In genomic region chr7:25087256-25087912, GRCm38 (mm10) we compare ENCODE assay signal across 12 mouse cellular contexts. TPM values are rescaled to one million over a fixed set of nuclear protein-coding genes. Genes with fewer than 3 reads are reported as not detected.
DNase-seq lines count a peak whose midpoint lies in the region; ATAC-seq lines count a peak whose summit lies in the region.
"Had no signal": no experiment of that assay in that cellular context is flagged by ENCODE, and none has a peak within 500 bp of the region (broad histone marks: within the 10 kb centered on the region; RNA-seq: fewer than 3 reads in every experiment).

No protein-coding gene starts in this region.

- peaks cover 49% of the 10 kb centered on the region for H3K36me3 ChIP-seq in forebrain, embryonic 13.5 days (ENCODE audit: poor library complexity, severe bottlenecking)

- no peak overlapping the region for H3K4me3 ChIP-seq in forebrain, embryonic 13.5 days

- no peak overlapping the region for H3K4me2 ChIP-seq in forebrain, embryonic 13.5 days

- no peak overlapping the region for H3K27ac ChIP-seq in forebrain, embryonic 13.5 days

- DNase-seq in embryo, embryonic 10 days (ENCODE audit: low spot score): peak; percentile 37
- DNase-seq in embryo, embryonic 11 days: no peak
- peak; percentile 62 for DNase-seq in ovary, adult 18-20 months (ENCODE audit: low spot score)
- DNase-seq in ovary, postnatal 14 days (ENCODE audit: low spot score): no peak
- DNase-seq in heart, postnatal 4 days: no peak
- DNase-seq in cerebellum, adult 9-10 months: no peak
- DNase-seq: cerebellum, postnatal 14 days; heart, postnatal 14 days; kidney, postnatal 25 days; lung, adult 18-20 months had no signal

- WGBS in forebrain, embryonic 13.5 days: 60% methylated on average over 10 of the region's 10 CpGs

- ATAC-seq in forebrain, embryonic 13.5 days: peak; percentile 57; the same call in 1 of the 2 replicates
- 0 out of 2 replicates have a peak, but pooled peaks have one; percentile 14 for ATAC-seq in monocyte, adult 5-6 weeks (replicated peaks; ENCODE audit: insufficient number of reproducible peaks, low FRiP score, low TSS enrichment, poor library complexity, severe bottlenecking)

- H3K27me3 ChIP-seq in forebrain, embryonic 13.5 days: no peaks in the 10 kb centered on the region

- H3K9ac ChIP-seq in forebrain, embryonic 13.5 days: no peak overlapping the region

- peaks cover 10% of the 10 kb centered on the region; the same call in 1 of the 2 replicates for H3K4me1 ChIP-seq in forebrain, embryonic 13.5 days

- no peaks in the 10 kb centered on the region for H3K9me3 ChIP-seq in forebrain, embryonic 13.5 days (replicated peaks)

RNA-seq across cellular contexts. Expression of gene Zfp574, which starts 15.0 kb away (rescaled TPM):
- 33.5 and 38.1 TPM in 2 replicates for polyA plus RNA-seq in forebrain, embryonic 13.5 days (2015; fragmentation: Nextera tagmentation; extraction: Ambion mirVana)
- total RNA-seq in monocyte, adult 5-6 weeks (2017): 1.5 to 4.7 TPM (median 3.4 TPM) in 3 replicates
- total RNA-seq in heart, postnatal 4 days (2021): 10 to 100 TPM; 13.5 to 16.3 TPM

RNA-seq across cellular contexts. Expression of gene Grik5, which starts 15.2 kb away (rescaled TPM):
- 12.8 and 14.7 TPM in 2 replicates for polyA plus RNA-seq in forebrain, embryonic 13.5 days (2015; fragmentation: Nextera tagmentation; extraction: Ambion mirVana)
- total RNA-seq in monocyte, adult 5-6 weeks (2017): 0.48 to 2.9 TPM in 2 of 3 replicates, not detected in the other
- 10 to 100 TPM; 14.0 to 15.7 TPM for total RNA-seq in heart, postnatal 4 days (2021)

Comparison
In these comparisons a context has a peak if more than half of its experiments do, and no peak if none do; other contexts are left out.
1. DNase-seq: peak in embryo, embryonic 10 days (single experiment) and ovary, adult 18-20 months (single experiment); none in embryo, embryonic 11 days (single experiment), ovary, postnatal 14 days (single experiment), heart, postnatal 4 days (single experiment) and cerebellum, adult 9-10 months (single experiment).